Mouse (Mus musculus) 3134 (cell line): ENCODE measurements around the gene Tcerg1l.

Experiments used
- DNase-seq: peaks from one replicate; pipeline ENCODE4 v3.0.0-alpha.2; 2011; ENCODE audit warnings: low spot score; ENCODE audit not compliant: insufficient read length; ENCODE audit errors: extremely low read depth

Tcerg1l gene

GRCm38 (mm10) chr7:138365519-138365918 lies 32.0 kb downstream of the Tcerg1l start:
- DNase-seq: no peak

- no peak for DNase-seq
These were observed 40.1 kb downstream of the Tcerg1l start for GRCm38 (mm10) chr7:138357475-138357874.

GRCm38 (mm10) chr7:138356655-138357449 lies 40.7 kb downstream of the Tcerg1l start:
- DNase-seq: no peak

- no peak for DNase-seq
These were observed 52.1 kb downstream of the Tcerg1l start for GRCm38 (mm10) chr7:138345451-138345850.

- DNase-seq: no peak
These were observed 59.1 kb downstream of the Tcerg1l start for GRCm38 (mm10) chr7:138338451-138338850.

- no peak for DNase-seq
These were observed 59.6 kb downstream of the Tcerg1l start for GRCm38 (mm10) chr7:138337946-138338345.

GRCm38 (mm10) chr7:138332504-138333168 lies 64.9 kb downstream of the Tcerg1l start:
- no peak for DNase-seq

GRCm38 (mm10) chr7:138331266-138331665 lies 66.3 kb downstream of the Tcerg1l start:
- DNase-seq: no peak

GRCm38 (mm10) chr7:138328637-138329036 lies 68.9 kb downstream of the Tcerg1l start:
- no peak for DNase-seq

- DNase-seq: no peak
These were observed 70.8 kb downstream of the Tcerg1l start for GRCm38 (mm10) chr7:138326760-138327159.

- no peak for DNase-seq
These were observed 83.8 kb downstream of the Tcerg1l start for GRCm38 (mm10) chr7:138313733-138314132.

- no peak for DNase-seq
These were observed 91.4 kb downstream of the Tcerg1l start for GRCm38 (mm10) chr7:138306126-138306525.

GRCm38 (mm10) chr7:138284790-138285189 lies 112.7 kb downstream of the Tcerg1l start:
- no peak for DNase-seq

GRCm38 (mm10) chr7:138275263-138275662 lies 122.3 kb downstream of the Tcerg1l start:
- no peak for DNase-seq

GRCm38 (mm10) chr7:138271328-138271727 lies 126.2 kb downstream of the Tcerg1l start:
- no peak for DNase-seq

GRCm38 (mm10) chr7:138269386-138269785 lies 128.1 kb downstream of the Tcerg1l start:
- no peak for DNase-seq

GRCm38 (mm10) chr7:138267976-138268646 lies 129.4 kb downstream of the Tcerg1l start:
- DNase-seq: no peak

- DNase-seq: no peak
These were observed 148.9 kb downstream of the Tcerg1l start for GRCm38 (mm10) chr7:138248612-138249011.

- no peak for DNase-seq
These were observed 149.4 kb downstream of the Tcerg1l start for GRCm38 (mm10) chr7:138248176-138248575.

- no peak for DNase-seq
These were observed 150.8 kb downstream of the Tcerg1l start for GRCm38 (mm10) chr7:138246684-138247083.

- DNase-seq: no peak
These were observed 155.3 kb downstream of the Tcerg1l start for GRCm38 (mm10) chr7:138242229-138242628.
